Mouse (Mus musculus) kidney, postnatal 25 days (tissue): ENCODE results near the gene Trdn.

Experiments
- DNase-seq, 2 experiments: peaks; one replicate each; pipeline ENCODE4 v3.0.0; 2021; ENCODE audit warnings: mixed read lengths in 2 of 2

Gene Trdn

GRCm38 (mm10) chr10:33375474-33376029 is 295.2 kb downstream of the Trdn start:
- no peak for DNase-seq
